Mouse (Mus musculus): Measurements from ENCODE around the gene Cfl1.

DNA sequence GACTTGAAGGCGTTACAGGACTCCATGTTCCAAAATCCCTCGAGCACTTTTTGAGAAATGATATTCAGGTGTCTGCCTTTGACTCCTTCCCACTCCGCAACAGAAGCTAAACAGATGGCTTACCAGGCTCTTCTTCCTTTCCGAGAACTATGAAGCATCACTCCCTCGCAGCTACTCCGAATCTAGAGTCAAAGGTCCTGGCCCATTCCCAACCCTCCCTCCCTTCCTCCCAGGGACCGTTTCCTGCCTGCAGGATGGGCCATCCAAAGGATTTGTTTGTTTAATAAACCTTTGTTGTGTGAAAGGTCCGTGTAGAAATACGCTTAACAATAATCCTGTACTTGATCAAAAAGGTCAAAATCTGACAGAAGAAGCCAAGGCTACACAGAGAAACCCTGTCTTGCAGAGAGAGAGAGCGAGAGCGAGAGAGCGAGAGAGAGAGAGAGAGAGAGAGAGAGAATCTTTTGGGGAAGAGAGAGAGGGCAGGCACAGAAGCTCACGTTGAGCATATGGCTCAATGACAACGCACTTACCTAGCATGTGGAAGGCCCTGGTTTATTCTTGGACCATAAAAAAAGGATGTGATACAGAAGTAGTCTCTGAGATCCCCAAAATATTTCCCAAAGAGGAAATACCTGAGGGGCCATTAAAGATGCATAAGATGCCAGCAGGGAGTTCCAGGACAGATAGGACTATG, 32.4 kb upstream of the Cfl1 start, which contains the start of gene Ccdc85b:
- no peak for TF ChIP-seq CTCF (IDR thresholded peaks at IDR 0.05)
- TF ChIP-seq POLR2A (IDR thresholded peaks at IDR 0.05; ENCODE audit: insufficient read depth, low read depth, low read length), result no peak
- no peak for TF ChIP-seq EP300 (IDR thresholded peaks at IDR 0.05; ENCODE audit: insufficient read depth, low read depth, low read length)

All from heart, adult 2 months (tissue).